Mouse (Mus musculus) CH12.LX (cell line): ENCODE data around the gene Mat1a. TPM values are rescaled to one million over a fixed set of nuclear protein-coding genes. Genes with fewer than 3 reads are reported as not detected.

Experiments used
- DNase-seq: peaks from one replicate; pipeline ENCODE4 v3.0.0-alpha.2; 2013; ENCODE audit errors: extremely low read depth
- H3K27ac ChIP-seq: 2 replicates; pipeline ENCODE4 v1.5.1; 2012; ENCODE audit warnings: low read depth, mild to moderate bottlenecking, control low read depth, moderate library complexity; ENCODE audit not compliant: insufficient read depth
- H3K27me3 ChIP-seq: replicated peaks from 2 replicates; pipeline ENCODE3; 2012; ENCODE audit warnings: inconsistent platforms
- H3K36me3 ChIP-seq, 2 experiments: replicated peaks in 1 of 2; 2 replicates each; pipeline versions ENCODE3 to v1.6.1; 2012; ENCODE audit warnings: inconsistent platforms in 1 of 2, low read length in 1 of 2, mild to moderate bottlenecking in 1 of 2, mixed read lengths in 1 of 2, moderate library complexity in 1 of 2; ENCODE audit not compliant: control insufficient read depth in 1 of 2, insufficient read depth in 1 of 2
- H3K4me1 ChIP-seq, 2 experiments: 2 replicates each; pipeline ENCODE4 v1.6.1; 2012; ENCODE audit warnings: inconsistent platforms in 1 of 2, moderate library complexity in 1 of 2; ENCODE audit not compliant: insufficient read depth in 2 of 2, control insufficient read depth in 1 of 2
- H3K4me2 ChIP-seq: 2 replicates; pipeline ENCODE4 v1.6.1; 2012; ENCODE audit warnings: low read depth, mild to moderate bottlenecking, control low read depth; ENCODE audit not compliant: poor library complexity, insufficient read depth, severe bottlenecking
- H3K4me3 ChIP-seq, 3 experiments: fragments of 150-350 bp in 1 of 3; sonication (generic) in 1 of 3; replicated peaks in 1 of 3; 2 replicates each; pipeline versions ENCODE3 to v1.5.1; 2011 to 2012; ENCODE audit warnings: low read depth in 2 of 3, low read length in 2 of 3, mild to moderate bottlenecking in 2 of 3, moderate library complexity in 2 of 3, control low read depth in 1 of 3, improper control_type of control experiment in 1 of 3, inconsistent platforms in 1 of 3, mixed read lengths in 1 of 3; ENCODE audit not compliant: poor library complexity in 1 of 3
- H3K79me2 ChIP-seq: replicated peaks from 2 replicates; pipeline ENCODE4 v1.6.1; 2012; ENCODE audit warnings: mild to moderate bottlenecking, moderate library complexity; ENCODE audit not compliant: control insufficient read depth, poor library complexity, insufficient read depth, severe bottlenecking; ENCODE audit errors: extremely low read depth
- H3K9ac ChIP-seq: 2 replicates; pipeline ENCODE4 v1.6.1; 2012; ENCODE audit warnings: low read depth, mild to moderate bottlenecking, control low read depth, moderate library complexity; ENCODE audit not compliant: insufficient read depth
- H3K9me3 ChIP-seq: replicated peaks from 2 replicates; pipeline ENCODE3; 2012; ENCODE audit warnings: low read length, inconsistent platforms, mixed read lengths
- BHLHE40 ChIP-seq: IDR thresholded peaks from 2 replicates; pipeline ENCODE4 v1.6.1; 2011; ENCODE audit warnings: mild to moderate bottlenecking, low read depth, low read length, improper control_type of control experiment
- CHD1 ChIP-seq: IDR thresholded peaks from 2 replicates; pipeline ENCODE4 v1.6.1; 2012; ENCODE audit warnings: low read depth, low read length, improper control_type of control experiment, inconsistent platforms
- E2F4 ChIP-seq: IDR thresholded peaks from 2 replicates; pipeline ENCODE4 v1.6.1; 2011; ENCODE audit warnings: low read depth, low read length, improper control_type of control experiment; ENCODE audit not compliant: insufficient replicate concordance
- EP300 ChIP-seq: IDR thresholded peaks from 2 replicates; pipeline ENCODE4 v1.6.1; 2011; ENCODE audit warnings: low read length, improper control_type of control experiment
- ETS1 ChIP-seq: conservative IDR thresholded peaks from 2 replicates; pipeline ENCODE4 v1.6.1; 2012; ENCODE audit warnings: low read depth, mild to moderate bottlenecking, inconsistent platforms, low read length, improper control_type of control experiment, moderate library complexity
- JUN ChIP-seq: IDR thresholded peaks from 2 replicates; pipeline ENCODE4 v1.6.1; 2011; ENCODE audit warnings: low read depth, mild to moderate bottlenecking, low read length, improper control_type of control experiment, moderate library complexity; ENCODE audit not compliant: insufficient read depth
- JUND ChIP-seq: conservative IDR thresholded peaks from 2 replicates; pipeline ENCODE4 v1.6.1; 2011; ENCODE audit warnings: low read depth, low read length, improper control_type of control experiment
- MEF2A ChIP-seq: IDR thresholded peaks from 2 replicates; pipeline ENCODE4 v1.6.1; 2014; ENCODE audit warnings: low read depth, mild to moderate bottlenecking, inconsistent platforms, low read length, improper control_type of control experiment, borderline replicate concordance
- NELFE ChIP-seq: IDR thresholded peaks from 2 replicates; pipeline ENCODE4 v1.6.1; 2011; ENCODE audit warnings: low read depth, low read length, improper control_type of control experiment
- TCF12 ChIP-seq: IDR thresholded peaks from 2 replicates; pipeline ENCODE4 v1.6.1; 2014; ENCODE audit warnings: low read depth, mild to moderate bottlenecking, inconsistent platforms, low read length, improper control_type of control experiment
- ZKSCAN1 ChIP-seq: IDR thresholded peaks from 2 replicates; pipeline ENCODE4 v1.6.1; 2012; ENCODE audit warnings: low read depth, inconsistent platforms, low read length, improper control_type of control experiment, borderline replicate concordance
- ZMIZ1 ChIP-seq: IDR thresholded peaks from 2 replicates; pipeline ENCODE4 v1.6.1; 2012; ENCODE audit warnings: low read depth, mild to moderate bottlenecking, inconsistent platforms, low read length, improper control_type of control experiment
- dilution Hi-C: fragments of 300-500 bp; cut with MboI; formaldehyde crosslinking; loops from 2 replicates; pipeline ENCODE4 v1.14.3; 2020; ENCODE audit warnings: low sequenced_read_pairs; ENCODE audit not compliant: extremely low pct_unique_long_range_greater_than_20kb, extremely low pct_ligation_motif_present
- in situ Hi-C: fragments of 300-500 bp; cut with MboI; formaldehyde crosslinking; loops from 3 replicates; pipeline ENCODE4 v1.14.3; 2019; ENCODE audit warnings: low sequenced_read_pairs, low pct_ligation_motif_present, low pct_unique_long_range_greater_than_20kb, mixed read lengths
- polyA plus RNA-seq: library from polyadenylated mRNA; unstranded; fragments of >175 nt; gene quantifications from 2 replicates; pipeline ENCODE4 v1.2.1, GENCODE M21; 2012; ENCODE audit warnings: low read depth; ENCODE audit not compliant: insufficient read length
- total RNA-seq, 2 experiments: library from RNA; depleted of rRNA; stranded (reverse); fragments of 300-350 nt in 1 of 2; fragments of >200 nt in 1 of 2; gene quantifications; 2 replicates each; pipeline ENCODE4 v1.2.3; 2012 to 2014

The Mat1a gene
- total and polyA plus RNA-seq, 3 experiments, result not detected

DNA sequence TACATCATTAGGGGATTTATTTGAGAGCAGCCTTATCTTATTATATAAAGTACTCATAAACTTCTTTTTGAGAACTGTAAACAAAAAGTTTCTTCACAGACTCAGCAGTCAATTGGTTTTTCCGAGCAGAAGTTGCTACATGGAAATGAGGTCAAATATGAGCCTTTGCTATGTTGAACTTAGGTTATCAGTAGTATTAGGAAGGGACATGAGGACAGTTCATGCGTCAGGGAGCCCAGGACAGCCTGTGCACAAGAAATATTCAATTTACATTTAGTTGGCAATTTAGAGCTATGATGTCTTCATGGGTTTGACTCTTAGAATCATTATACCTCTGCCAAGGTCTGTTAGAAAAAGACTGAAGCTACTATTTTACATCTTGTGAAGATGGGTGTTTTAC, 2.6 kb upstream of the Mat1a start:
- in situ Hi-C loops (no loop called here), dilution Hi-C loops (no loop called here)
- no peaks in the 10 kb centered on the region for H3K9me3 ChIP-seq
- H3K27me3 ChIP-seq, result no peaks in the 10 kb centered on the region
- TF ChIP-seq ZKSCAN1 (no peak), JUND (no peak), E2F4 (no peak)
- H3K4me3 ChIP-seq, result no peak overlapping the region
- H3K4me1 ChIP-seq, result no peaks in the 10 kb centered on the region
- H3K9ac ChIP-seq, result no peak overlapping the region
- no peak overlapping the region for H3K4me2 ChIP-seq
- DNase-seq, result no peak
- H3K79me2 ChIP-seq, result no peaks in the 10 kb centered on the region
- no peak overlapping the region for H3K27ac ChIP-seq
- H3K36me3 ChIP-seq, result no peaks in the 10 kb centered on the region

GRCm38 (mm10) chr14:41111031-41111668, 6.3 kb downstream of the Mat1a start:
- DNase-seq, result peak; percentile 72
- no peaks in the 10 kb centered on the region for H3K79me2 ChIP-seq
- dilution Hi-C loops, result no loop called here
- no peaks in the 10 kb centered on the region for H3K36me3 ChIP-seq
- no peak overlapping the region for H3K27ac ChIP-seq
- no peak overlapping the region for H3K4me3 ChIP-seq
- peaks cover 14 to 33% of the 10 kb centered on the region in 2 experiments for H3K4me1 ChIP-seq
- no peaks in the 10 kb centered on the region for H3K27me3 ChIP-seq
- in situ Hi-C loops, result no loop called here
- no peak overlapping the region for H3K9ac ChIP-seq
- H3K4me2 ChIP-seq, result 0 out of 2 replicates have a peak overlapping the region, but pooled peaks have one; percentile 19
- no peaks in the 10 kb centered on the region for H3K9me3 ChIP-seq
- TF ChIP-seq JUN (peak; percentile 57), MEF2A (peak; percentile 83; the same call in 1 of the 2 replicates), BHLHE40 (peak; percentile 47), NELFE (no peak), TCF12 (peak; percentile 47; the same call in 1 of the 2 replicates), ETS1 (peak; percentile 72), CHD1 (no peak), EP300 (peak; percentile 62; the same call in 1 of the 2 replicates)

DNA sequence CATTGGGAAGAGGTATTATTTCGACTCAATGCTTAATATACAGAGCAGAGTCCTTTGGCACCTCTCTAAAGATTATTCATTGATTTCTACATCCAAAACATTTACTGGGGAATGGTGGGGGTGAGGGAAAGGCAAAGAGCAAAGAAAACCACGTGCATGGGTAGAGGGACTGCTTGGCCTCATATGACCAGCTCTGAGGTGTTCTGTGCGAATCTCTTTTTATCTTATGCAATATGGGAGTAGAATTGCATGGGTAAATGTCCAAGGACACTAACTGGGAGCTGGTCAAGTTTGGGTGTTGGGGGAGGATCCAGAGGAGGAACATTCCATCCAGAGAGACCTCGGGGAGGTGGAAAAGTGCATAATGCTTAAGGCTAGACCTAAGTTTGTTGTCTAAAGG, 8.1 kb downstream of the Mat1a start:
- DNase-seq, result no peak
- TF ChIP-seq ZMIZ1, result no peak
- TF ChIP-seq ETS1, result no peak
- dilution Hi-C loops, result no loop called here
- no peaks in the 10 kb centered on the region for H3K79me2 ChIP-seq
- H3K4me1 ChIP-seq, result peaks cover 14 to 36% of the 10 kb centered on the region in 2 experiments
- in situ Hi-C loops, result no loop called here
- no peaks in the 10 kb centered on the region for H3K36me3 ChIP-seq
- H3K4me3 ChIP-seq, result no peak overlapping the region
- no peaks in the 10 kb centered on the region for H3K9me3 ChIP-seq
- no peak overlapping the region for H3K27ac ChIP-seq
- H3K27me3 ChIP-seq, result no peaks in the 10 kb centered on the region
- no peak overlapping the region for H3K4me2 ChIP-seq
- H3K9ac ChIP-seq, result no peak overlapping the region
